Mouse (Mus musculus) heart, postnatal 0 days (tissue): ENCODE data around the gene Senp8. TPM values are rescaled to one million over a fixed set of nuclear protein-coding genes. Genes with fewer than 3 reads are reported as not detected.
A peak's percentile ranks its signal among the peaks of the same experiment; 100 is the strongest.

Experiments used
- ATAC-seq: fragments of 200-750 bp; cut with Nextera tagmentation; 2 replicates; pipeline ENCODE4 v1.8.0; 2017; ENCODE audit warnings: low read depth, moderate number of reproducible peaks, moderate library complexity; ENCODE audit not compliant: insufficient read depth
- DNase-seq: peaks from one replicate; pipeline ENCODE4 v3.0.0-alpha.2; 2016; ENCODE audit warnings: low spot score
- H3K27ac ChIP-seq: fragments of 300-500 bp; sonication (generic); 2 replicates; pipeline ENCODE4 v1.5.1; 2014; ENCODE audit warnings: low read depth, mild to moderate bottlenecking
- H3K27me3 ChIP-seq: fragments of 300-500 bp; sonication (generic); 2 replicates; pipeline ENCODE4 v1.6.1; 2014; ENCODE audit warnings: low read length, mixed read lengths; ENCODE audit not compliant: control insufficient read depth, insufficient read depth
- H3K36me3 ChIP-seq: fragments of 300-500 bp; sonication (generic); replicated peaks from 2 replicates; pipeline ENCODE4 v1.6.1; 2014; ENCODE audit warnings: low read length, mixed read lengths; ENCODE audit not compliant: control insufficient read depth, insufficient read depth
- H3K4me1 ChIP-seq: fragments of 300-500 bp; sonication (generic); 2 replicates; pipeline ENCODE4 v1.6.1; 2014; ENCODE audit warnings: antibody characterized with exemption; ENCODE audit not compliant: control insufficient read depth, insufficient read depth
- H3K4me2 ChIP-seq: fragments of 300-500 bp; sonication (generic); 2 replicates; pipeline ENCODE4 v1.6.1; 2014; ENCODE audit warnings: low read depth, mild to moderate bottlenecking, low read length, moderate library complexity
- H3K4me3 ChIP-seq: fragments of 300-500 bp; sonication (generic); 2 replicates; pipeline ENCODE4 v1.5.1; 2014; ENCODE audit warnings: low read depth, low read length
- H3K9ac ChIP-seq: fragments of 300-500 bp; sonication (generic); replicated peaks from 2 replicates; pipeline ENCODE4 v1.6.1; 2014; ENCODE audit warnings: low read depth, low read length, mixed read lengths
- H3K9me3 ChIP-seq: fragments of 300-500 bp; sonication (generic); replicated peaks from 2 replicates; pipeline ENCODE4 v1.6.1; 2016; ENCODE audit warnings: low read length; ENCODE audit not compliant: control insufficient read depth
- CTCF ChIP-seq: IDR thresholded peaks from 2 replicates; pipeline ENCODE4 v1.5.1; 2016; ENCODE audit warnings: antibody characterized with exemption, control low read depth, low read depth
- EP300 ChIP-seq: IDR thresholded peaks from 2 replicates; pipeline ENCODE4 v1.6.1; 2016; ENCODE audit warnings: antibody characterized with exemption, low read depth
- WGBS: fragments of 180-500 bp; shearing (Covaris S2); extraction: QIAGEN DNeasy Blood & Tissue Kit; methylation state at CpG from one replicate; pipeline ENCODE4 v1.1.7; 2014; 5-methylcytosine and 5-hydroxymethylcytosine counted together
- polyA plus RNA-seq: library from polyadenylated mRNA; unstranded; fragments of >200 nt; fragmentation: Nextera tagmentation; extraction: Ambion mirVana; gene quantifications from 2 replicates; pipeline ENCODE4 v1.2.1, GENCODE M21; 2015
- total RNA-seq: library from RNA; depleted of rRNA; stranded (reverse); fragments of >200 nt; gene quantifications from 2 replicates; pipeline ENCODE4 v1.2.3, GENCODE M21; 2014; ENCODE audit warnings: low replicate concordance

The Senp8 gene
- total and polyA plus RNA-seq, 2 experiments from 2014 or later = 5.2 to 8.7 TPM

DNA sequence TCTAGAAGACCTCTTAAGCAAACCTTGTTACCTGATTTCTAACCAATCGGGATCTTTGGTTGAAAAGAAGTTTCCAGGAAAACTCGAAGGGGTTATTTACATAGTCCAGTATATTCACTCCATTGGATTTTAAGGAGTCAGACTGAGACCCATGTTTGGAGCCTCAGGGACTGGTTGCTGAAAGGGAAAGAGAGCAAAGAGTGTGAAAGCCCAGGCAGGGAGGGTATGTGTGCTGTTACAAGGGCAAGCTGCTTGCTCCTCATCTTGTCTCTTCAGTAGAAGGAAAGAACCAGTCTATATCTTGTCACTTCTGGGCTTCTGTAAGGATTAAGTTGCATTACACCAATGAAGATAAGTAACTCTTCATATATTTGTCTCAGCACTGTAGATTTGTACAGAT is 1.5 kb upstream of the Senp8 start:
- DNase-seq (peak; percentile 30), ATAC-seq (no peak)
- peak overlapping the region; percentile 84 for H3K4me2 ChIP-seq
- H3K27me3 ChIP-seq = no peaks in the 10 kb centered on the region
- 3% methylated on average over 2 of the region's 2 CpGs for WGBS
- peak overlapping the region; percentile 82 for H3K9ac ChIP-seq
- H3K4me1 ChIP-seq = peaks cover 7% of the 10 kb centered on the region
- H3K4me3 ChIP-seq = peak overlapping the region; percentile 96
- H3K27ac ChIP-seq = peak overlapping the region; percentile 93
- H3K9me3 ChIP-seq = no peaks in the 10 kb centered on the region
- no peaks in the 10 kb centered on the region for H3K36me3 ChIP-seq
- TF ChIP-seq EP300 (no peak), CTCF (no peak)

DNA sequence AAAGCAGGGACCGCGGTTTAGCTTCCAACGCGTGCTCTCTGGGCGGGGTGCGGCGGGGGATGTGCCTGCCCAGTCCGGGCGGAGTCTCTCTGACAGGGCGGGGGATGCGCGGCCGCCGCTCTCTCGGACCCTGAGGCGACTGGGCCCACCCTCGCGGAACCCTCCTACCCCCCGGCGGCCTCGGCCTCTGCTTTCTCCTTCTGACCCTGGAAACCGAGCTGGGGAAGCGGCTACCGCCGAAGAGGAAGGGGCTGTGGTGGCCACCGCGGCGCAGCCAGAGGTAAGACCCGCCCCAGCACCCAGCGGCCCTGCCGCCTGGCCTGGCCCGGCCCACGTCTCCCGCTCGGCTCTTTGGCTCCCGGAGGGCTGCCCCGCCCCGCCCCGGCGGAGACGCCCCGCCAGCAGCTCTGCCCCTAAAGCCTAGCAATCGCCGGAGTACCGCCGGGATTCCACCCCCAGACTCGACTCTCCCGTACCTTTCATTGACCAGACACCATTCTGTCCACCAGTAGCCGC is 614 bp upstream of the Senp8 start:
- H3K36me3 ChIP-seq = no peaks in the 10 kb centered on the region
- no peaks in the 10 kb centered on the region for H3K27me3 ChIP-seq
- H3K4me3 ChIP-seq = peak overlapping the region; percentile 96
- peaks cover 7% of the 10 kb centered on the region for H3K4me1 ChIP-seq
- H3K9me3 ChIP-seq = no peaks in the 10 kb centered on the region
- H3K27ac ChIP-seq = peak overlapping the region; percentile 93
- H3K4me2 ChIP-seq = peak overlapping the region; percentile 84
- peak; percentile 91 for ATAC-seq
- peak; percentile 78 for DNase-seq
- H3K9ac ChIP-seq = peak overlapping the region; percentile 82
- no peak for TF ChIP-seq EP300
- WGBS = 0% methylated on average over 25 of the region's 49 CpGs

DNA sequence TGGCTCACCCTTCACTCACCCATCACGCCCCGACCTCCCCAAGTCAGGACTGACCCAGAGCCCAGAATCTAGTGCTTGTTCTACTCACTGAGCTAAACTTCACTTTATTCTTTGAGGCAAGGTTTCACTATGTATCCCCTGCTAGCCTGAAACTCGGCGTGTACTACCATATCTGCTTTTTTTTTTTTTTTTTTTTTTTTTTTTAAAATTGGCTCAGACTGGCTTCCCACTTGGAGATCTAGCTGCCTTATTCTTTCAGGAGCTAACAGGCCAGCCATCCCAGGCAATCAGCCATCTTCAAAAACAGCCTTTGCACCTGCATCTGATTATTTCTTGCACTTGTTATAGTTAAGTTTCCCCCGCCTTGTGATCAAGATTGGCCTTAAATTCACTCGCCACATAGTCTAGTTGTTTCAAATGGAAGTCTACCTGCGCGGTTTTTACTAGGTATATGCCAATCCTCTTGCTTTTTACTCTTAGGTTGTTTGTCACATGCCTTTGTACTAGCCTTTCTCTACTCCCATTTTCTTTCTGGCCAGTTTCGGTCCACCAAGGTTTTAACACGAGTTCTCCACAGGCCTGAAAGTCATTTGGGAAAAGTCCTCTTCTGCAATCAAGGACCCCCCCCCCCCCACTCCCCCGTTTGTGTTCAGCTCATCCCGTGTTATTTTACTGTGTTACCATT is 787 bp downstream of the Senp8 start:
- H3K9ac ChIP-seq = peak overlapping the region; percentile 55; the same call in 1 of the 2 replicates
- 27% methylated on average over 12 of the region's 12 CpGs for WGBS

DNA sequence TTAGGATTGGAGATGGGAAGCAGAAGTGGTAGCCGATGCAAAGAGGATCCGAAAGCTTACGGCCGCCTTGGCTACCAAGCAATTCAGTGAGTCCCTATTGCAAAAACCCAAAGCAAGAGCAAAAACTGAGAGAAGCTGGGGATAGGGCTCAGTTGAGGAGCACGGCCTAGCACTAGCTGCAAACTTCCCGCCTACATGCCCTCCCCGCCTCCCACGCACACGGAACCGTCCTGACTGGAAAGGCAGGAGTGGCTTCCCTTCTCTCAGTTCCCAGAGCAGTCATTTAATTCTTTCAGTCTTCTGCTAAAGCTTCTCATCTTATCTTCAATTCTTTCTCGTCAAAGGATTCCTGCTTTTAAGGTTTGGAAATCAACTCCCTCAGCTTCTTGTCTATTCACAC is 1.5 kb downstream of the Senp8 start:
- Histone ChIP-seq H3K4me2 (no peak overlapping the region), H3K4me3 (no peak overlapping the region), H3K9me3 (no peaks in the 10 kb centered on the region), H3K36me3 (no peaks in the 10 kb centered on the region), H3K9ac (no peak overlapping the region), H3K4me1 (peaks cover 7% of the 10 kb centered on the region), H3K27me3 (no peaks in the 10 kb centered on the region), H3K27ac (no peak overlapping the region)
- 64% methylated on average over 11 of the region's 11 CpGs for WGBS
- no peak for TF ChIP-seq EP300
- no peak for TF ChIP-seq CTCF
- ATAC-seq (no peak), DNase-seq (no peak)

More for the DNA sequence above, 787 bp downstream of the Senp8 start:
- H3K27ac ChIP-seq = peak overlapping the region; percentile 89; the same call in 1 of the 2 replicates
- H3K9me3 ChIP-seq = no peaks in the 10 kb centered on the region
- H3K4me2 ChIP-seq = peak overlapping the region; percentile 78
- TF ChIP-seq EP300 (no peak), CTCF (no peak)
- H3K27me3 ChIP-seq = no peaks in the 10 kb centered on the region
- no peaks in the 10 kb centered on the region for H3K36me3 ChIP-seq
- DNase-seq (no peak), ATAC-seq (no peak)
- H3K4me1 ChIP-seq = peaks cover 7% of the 10 kb centered on the region
- H3K4me3 ChIP-seq = peak overlapping the region; percentile 96

DNA sequence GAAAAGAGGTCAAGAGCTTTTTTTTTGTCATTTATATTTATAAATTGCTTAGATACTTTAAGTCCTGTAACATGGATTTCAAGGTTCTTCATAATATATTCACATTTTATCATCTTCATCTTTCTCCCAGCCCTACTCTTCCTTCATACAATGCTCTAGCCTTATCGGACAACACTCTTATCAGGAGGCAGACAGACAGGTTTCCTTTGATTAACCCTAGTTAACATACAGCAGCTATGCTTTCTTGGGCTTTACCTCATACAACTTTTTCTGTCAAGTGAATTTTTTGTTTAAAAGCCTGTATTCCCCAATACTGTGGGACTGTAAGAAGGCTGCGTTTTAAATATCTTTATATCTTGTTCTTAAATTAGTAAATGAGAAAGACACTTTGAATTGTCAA is 2.1 kb downstream of the Senp8 start:
- TF ChIP-seq CTCF (no peak), EP300 (no peak)
- no peaks in the 10 kb centered on the region for H3K36me3 ChIP-seq
- H3K9ac ChIP-seq = no peak overlapping the region
- no peak overlapping the region for H3K27ac ChIP-seq
- 56% methylated on average over 2 of the region's 2 CpGs for WGBS
- no peak overlapping the region for H3K4me3 ChIP-seq
- no peak for ATAC-seq
- no peaks in the 10 kb centered on the region for H3K9me3 ChIP-seq
- H3K4me2 ChIP-seq = no peak overlapping the region
- H3K4me1 ChIP-seq = peaks cover 7% of the 10 kb centered on the region
- H3K27me3 ChIP-seq = no peaks in the 10 kb centered on the region
- no peak for DNase-seq

DNA sequence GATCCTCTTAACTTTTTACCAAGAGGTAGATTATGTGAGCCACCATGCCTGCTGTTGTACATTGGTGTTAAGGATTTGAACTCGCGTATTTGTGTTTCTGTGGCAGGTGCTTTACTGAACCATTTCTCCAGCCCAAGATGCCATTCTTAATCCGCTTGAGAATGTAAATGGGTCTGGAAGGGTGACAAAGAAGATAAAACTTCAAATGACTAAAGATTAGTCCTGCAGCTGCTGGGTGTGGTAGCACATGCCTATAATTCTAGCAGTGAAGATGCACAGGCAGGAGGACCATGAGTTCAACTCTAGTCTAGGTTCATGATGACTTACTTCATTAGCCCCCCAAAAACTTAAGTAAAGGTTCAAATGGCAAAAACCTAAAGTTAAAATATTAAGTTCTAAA is 6.6 kb downstream of the Senp8 start:
- Histone ChIP-seq H3K9ac (no peak overlapping the region), H3K27me3 (no peaks in the 10 kb centered on the region), H3K9me3 (no peaks in the 10 kb centered on the region), H3K36me3 (no peaks in the 10 kb centered on the region), H3K4me1 (peaks cover 9% of the 10 kb centered on the region; the same call in 1 of the 2 replicates), H3K4me2 (no peak overlapping the region), H3K4me3 (no peak overlapping the region), H3K27ac (no peak overlapping the region)
- no peak for TF ChIP-seq CTCF
- no peak for TF ChIP-seq EP300
- no peak for DNase-seq
- ATAC-seq = no peak
- 89% methylated on average over 3 of the region's 3 CpGs for WGBS
